Mouse (Mus musculus): ENCODE data around the gene H2-K1.
"Not testable (repeated sequence)": the region's sequence is repeated elsewhere in the genome, so short reads cannot be mapped to it uniquely, and the experiment has no call there.

The H2-K1 gene

GRCm38 (mm10) chr17:33954646-33955554, 45.2 kb downstream of the H2-K1 start:
- DNase-seq (ENCODE audit: low read depth, low spot score) = peak; percentile 50

- peak; percentile 48 for DNase-seq (ENCODE audit: low read depth, low spot score)
These were observed 46.1 kb downstream of the H2-K1 start for GRCm38 (mm10) chr17:33953961-33954565.

GRCm38 (mm10) chr17:33953310-33953709, 46.8 kb downstream of the H2-K1 start:
- DNase-seq (ENCODE audit: low read depth, low spot score) = no peak

- no peak for DNase-seq (ENCODE audit: low read depth, low spot score)
These were observed 47.3 kb downstream of the H2-K1 start for GRCm38 (mm10) chr17:33952879-33953278.

GRCm38 (mm10) chr17:33952015-33952414, 48.1 kb downstream of the H2-K1 start:
- not testable (repeated sequence) for DNase-seq (ENCODE audit: low read depth, low spot score)

GRCm38 (mm10) chr17:33951021-33951946, 48.9 kb downstream of the H2-K1 start, which contains the start of gene B3galt4:
B3galt4 (minus strand) TSS chr17:33951488.
- peak; percentile 95 for DNase-seq (ENCODE audit: low read depth, low spot score)

GRCm38 (mm10) chr17:33950131-33950625, 50.0 kb downstream of the H2-K1 start:
- DNase-seq (ENCODE audit: low read depth, low spot score) = no peak

GRCm38 (mm10) chr17:33948905-33949537, 51.1 kb downstream of the H2-K1 start:
- no peak for DNase-seq (ENCODE audit: low read depth, low spot score)

- no peak for DNase-seq (ENCODE audit: low read depth, low spot score)
These were observed 51.9 kb downstream of the H2-K1 start for GRCm38 (mm10) chr17:33948090-33948904.

GRCm38 (mm10) chr17:33947430-33948089, 52.6 kb downstream of the H2-K1 start:
- no peak for DNase-seq (ENCODE audit: low read depth, low spot score)
